Mouse (Mus musculus) large intestine, adult 2 months (tissue): ENCODE measurements around the gene Pepd. TPM values are rescaled to one million over a fixed set of nuclear protein-coding genes. Genes with fewer than 3 reads are reported as not detected.

Experiments used
- DNase-seq: peaks from one replicate; pipeline ENCODE4 v3.0.0-alpha.2; 2012; ENCODE audit warnings: low read depth, low spot score
- WGBS: fragments of 180-500 bp; shearing (Covaris S2); methylation state at CpG from one replicate; pipeline ENCODE4 v1.1.7; 2018; 5-methylcytosine and 5-hydroxymethylcytosine counted together
- polyA plus RNA-seq: library from polyadenylated mRNA; depleted of rRNA; stranded (reverse); fragments of >200 nt; gene quantifications from 2 replicates; pipeline ENCODE4 v1.2.3, GENCODE M21; 2012; rRNA removed

Pepd gene
- polyA plus RNA-seq, 1 experiment, result 317 TPM

GRCm38 (mm10) chr7:35084565-35085360 lies 172.6 kb downstream of the Pepd start:
- DNase-seq, result no peak

GRCm38 (mm10) chr7:35086271-35086861 lies 174.2 kb downstream of the Pepd start:
- 2% methylated on average over 21 of the region's 21 CpGs for WGBS
- DNase-seq, result no peak

More at GRCm38 (mm10) chr7:35084565-35085360, 172.6 kb downstream of the Pepd start:
- 27% methylated on average over 12 of the region's 12 CpGs for WGBS

GRCm38 (mm10) chr7:35090550-35090949 lies 178.4 kb downstream of the Pepd start:
- no peak for DNase-seq
- 26% methylated on average over 5 of the region's 5 CpGs for WGBS

Other genes starting within 250 kb of the Pepd start
- gene Chst8, start 99.7 kb upstream of the Pepd start, polyA plus RNA-seq, result 2.3 and 3.0 TPM in 2 replicates
- gene Cebpg, start 144.2 kb downstream of the Pepd start, polyA plus RNA-seq, result 9.2 and 14.2 TPM in 2 replicates
- gene Cebpa, start 206.9 kb downstream of the Pepd start, polyA plus RNA-seq, result 30.9 and 36.3 TPM in 2 replicates